Mouse (Mus musculus) heart, embryonic 13.5 days (tissue): ENCODE data around the gene Dip2b. TPM values are rescaled to one million over a fixed set of nuclear protein-coding genes. Genes with fewer than 3 reads are reported as not detected.

Experiments
- ATAC-seq: fragments of 200-750 bp; cut with Nextera tagmentation; 2 replicates; pipeline ENCODE4 v1.8.0; 2017; ENCODE audit warnings: moderate TSS enrichment; ENCODE audit not compliant: insufficient number of reproducible peaks, low FRiP score, low TSS enrichment; ENCODE audit errors: extremely low read depth
- H3K27ac ChIP-seq: fragments of 300-500 bp; sonication (generic); replicated peaks from 2 replicates; pipeline ENCODE4 v1.5.1; 2015; ENCODE audit warnings: moderate library complexity, mild to moderate bottlenecking, inconsistent platforms
- H3K27me3 ChIP-seq: fragments of 300-500 bp; sonication (generic); replicated peaks from 2 replicates; pipeline ENCODE4 v1.6.1; 2015; ENCODE audit warnings: mild to moderate bottlenecking, inconsistent platforms
- H3K36me3 ChIP-seq: fragments of 300-500 bp; sonication (generic); 2 replicates; pipeline ENCODE4 v1.6.1; 2015; ENCODE audit warnings: mild to moderate bottlenecking, inconsistent platforms
- H3K4me1 ChIP-seq: fragments of 300-500 bp; sonication (generic); 2 replicates; pipeline ENCODE4 v1.6.1; 2015; ENCODE audit warnings: inconsistent platforms
- H3K4me2 ChIP-seq: fragments of 300-500 bp; sonication (generic); 2 replicates; pipeline ENCODE4 v1.6.1; 2015; ENCODE audit warnings: inconsistent platforms, mild to moderate bottlenecking, moderate library complexity
- H3K4me3 ChIP-seq: fragments of 300-500 bp; sonication (generic); 2 replicates; pipeline ENCODE4 v1.5.1; 2015; ENCODE audit warnings: moderate library complexity, mild to moderate bottlenecking, inconsistent platforms
- H3K9ac ChIP-seq: fragments of 300-500 bp; sonication (generic); 2 replicates; pipeline ENCODE4 v1.6.1; 2015; ENCODE audit warnings: inconsistent platforms, mild to moderate bottlenecking, moderate library complexity
- H3K9me3 ChIP-seq: fragments of 300-500 bp; sonication (generic); 2 replicates; pipeline ENCODE4 v1.6.1; 2016; ENCODE audit warnings: inconsistent platforms
- WGBS: fragments of 180-500 bp; shearing (Covaris S2); methylation state at CpG from one replicate; pipeline ENCODE4 v1.1.7; 2015; ENCODE audit warnings: mixed read lengths; 5-methylcytosine and 5-hydroxymethylcytosine counted together
- polyA plus RNA-seq: library from polyadenylated mRNA; unstranded; fragments of >200 nt; fragmentation: Nextera tagmentation; extraction: Ambion mirVana; gene quantifications from 2 replicates; pipeline ENCODE4 v1.2.1, GENCODE M21; 2015

The Dip2b gene
- polyA plus RNA-seq, 1 experiment from 2014 or later: 11.3 TPM

- peak overlapping the region; percentile 55 for H3K4me2 ChIP-seq
- peak overlapping the region; percentile 72 for H3K9ac ChIP-seq
- ATAC-seq: no peak
- 48% methylated on average over 4 of the region's 4 CpGs for WGBS
- peak overlapping the region; percentile 13; the same call in 1 of the 2 replicates for H3K4me3 ChIP-seq
- no peaks in the 10 kb centered on the region for H3K9me3 ChIP-seq
- no peaks in the 10 kb centered on the region for H3K27me3 ChIP-seq
- H3K4me1 ChIP-seq: peaks cover 62% of the 10 kb centered on the region
- peak overlapping the region; percentile 95 for H3K27ac ChIP-seq
- H3K36me3 ChIP-seq: peaks cover 85% of the 10 kb centered on the region
Measured at GRCm38 (mm10) chr15:100202431-100203015, 164.1 kb downstream of the Dip2b start.

GRCm38 (mm10) chr15:100204574-100204973, 166.1 kb downstream of the Dip2b start:
- no peak for ATAC-seq
- Histone ChIP-seq H3K4me1 (peaks cover 47% of the 10 kb centered on the region), H3K27ac (no peak overlapping the region), H3K36me3 (peaks cover 87% of the 10 kb centered on the region), H3K4me3 (no peak overlapping the region), H3K9me3 (no peaks in the 10 kb centered on the region), H3K4me2 (no peak overlapping the region), H3K9ac (no peak overlapping the region), H3K27me3 (no peaks in the 10 kb centered on the region)
- 74% methylated on average over 1 of the region's 1 CpGs for WGBS

GRCm38 (mm10) chr15:100210013-100210412, 171.5 kb downstream of the Dip2b start:
- no peaks in the 10 kb centered on the region for H3K9me3 ChIP-seq
- H3K4me3 ChIP-seq: no peak overlapping the region
- no peaks in the 10 kb centered on the region for H3K4me1 ChIP-seq
- 89% methylated on average over 3 of the region's 3 CpGs for WGBS
- no peak overlapping the region for H3K4me2 ChIP-seq
- no peaks in the 10 kb centered on the region for H3K27me3 ChIP-seq
- ATAC-seq: no peak
- peaks cover 100% of the 10 kb centered on the region for H3K36me3 ChIP-seq
- H3K27ac ChIP-seq: no peak overlapping the region
- no peak overlapping the region for H3K9ac ChIP-seq

GRCm38 (mm10) chr15:100213339-100213738, 174.9 kb downstream of the Dip2b start:
- no peak for ATAC-seq

GRCm38 (mm10) chr15:100215092-100215491, 176.6 kb downstream of the Dip2b start:
- Histone ChIP-seq H3K4me2 (no peak overlapping the region), H3K36me3 (peaks cover 81% of the 10 kb centered on the region), H3K9me3 (no peaks in the 10 kb centered on the region)

More at GRCm38 (mm10) chr15:100213339-100213738, 174.9 kb downstream of the Dip2b start:
- Histone ChIP-seq H3K4me1 (no peaks in the 10 kb centered on the region), H3K4me2 (no peak overlapping the region), H3K27me3 (no peaks in the 10 kb centered on the region), H3K9ac (no peak overlapping the region), H3K36me3 (peaks cover 97% of the 10 kb centered on the region), H3K9me3 (no peaks in the 10 kb centered on the region), H3K4me3 (no peak overlapping the region), H3K27ac (no peak overlapping the region)
- 88% methylated on average over 2 of the region's 2 CpGs for WGBS

GRCm38 (mm10) chr15:100216173-100216572, 177.7 kb downstream of the Dip2b start:
- H3K4me1 ChIP-seq: no peaks in the 10 kb centered on the region
- no peak overlapping the region for H3K4me3 ChIP-seq
- H3K9ac ChIP-seq: no peak overlapping the region
- peaks cover 70% of the 10 kb centered on the region for H3K36me3 ChIP-seq
- H3K27me3 ChIP-seq: no peaks in the 10 kb centered on the region
- ATAC-seq: no peak
- no peak overlapping the region for H3K27ac ChIP-seq
- no peak overlapping the region for H3K4me2 ChIP-seq
- no peaks in the 10 kb centered on the region for H3K9me3 ChIP-seq
- WGBS: 86% methylated on average over 9 of the region's 9 CpGs

More at GRCm38 (mm10) chr15:100215092-100215491, 176.6 kb downstream of the Dip2b start:
- H3K4me1 ChIP-seq: no peaks in the 10 kb centered on the region
- WGBS: 83% methylated on average over 11 of the region's 11 CpGs
- no peak overlapping the region for H3K27ac ChIP-seq
- no peak for ATAC-seq
- no peak overlapping the region for H3K9ac ChIP-seq
- H3K4me3 ChIP-seq: no peak overlapping the region
- no peaks in the 10 kb centered on the region for H3K27me3 ChIP-seq

GRCm38 (mm10) chr15:100218018-100218417, 179.6 kb downstream of the Dip2b start:
- no peaks in the 10 kb centered on the region for H3K27me3 ChIP-seq
- H3K9ac ChIP-seq: no peak overlapping the region
- H3K4me2 ChIP-seq: no peak overlapping the region
- H3K27ac ChIP-seq: no peak overlapping the region
- peaks cover 16% of the 10 kb centered on the region for H3K9me3 ChIP-seq
- WGBS: 89% methylated on average over 3 of the region's 3 CpGs
- H3K4me1 ChIP-seq: no peaks in the 10 kb centered on the region
- H3K4me3 ChIP-seq: no peak overlapping the region
- peaks cover 60% of the 10 kb centered on the region for H3K36me3 ChIP-seq
- no peak for ATAC-seq

- Histone ChIP-seq H3K9me3 (peaks cover 27% of the 10 kb centered on the region), H3K4me3 (no peak overlapping the region), H3K4me1 (no peaks in the 10 kb centered on the region), H3K27me3 (no peaks in the 10 kb centered on the region), H3K27ac (no peak overlapping the region), H3K36me3 (peaks cover 55% of the 10 kb centered on the region), H3K4me2 (no peak overlapping the region), H3K9ac (no peak overlapping the region)
- WGBS: 52% methylated on average over 1 of the region's 1 CpGs
- ATAC-seq: no peak
Measured at GRCm38 (mm10) chr15:100219396-100219795, 180.9 kb downstream of the Dip2b start.

GRCm38 (mm10) chr15:100220916-100221315, 182.5 kb downstream of the Dip2b start:
- Histone ChIP-seq H3K4me3 (no peak overlapping the region), H3K9ac (no peak overlapping the region), H3K4me2 (no peak overlapping the region), H3K36me3 (peaks cover 49% of the 10 kb centered on the region), H3K4me1 (peaks cover 6% of the 10 kb centered on the region), H3K27ac (no peak overlapping the region), H3K27me3 (no peaks in the 10 kb centered on the region), H3K9me3 (peaks cover 27% of the 10 kb centered on the region)
- no peak for ATAC-seq
- whole genome bisulfite sequencing: 81% methylated on average over 7 of the region's 7 CpGs

- no peak overlapping the region for H3K4me2 ChIP-seq
- H3K4me3 ChIP-seq: no peak overlapping the region
- no peak overlapping the region for H3K9ac ChIP-seq
- WGBS: 88% methylated on average over 4 of the region's 4 CpGs
- ATAC-seq: no peak
- no peaks in the 10 kb centered on the region for H3K27me3 ChIP-seq
- H3K36me3 ChIP-seq: peaks cover 26% of the 10 kb centered on the region
- H3K4me1 ChIP-seq: peaks cover 34% of the 10 kb centered on the region
- H3K9me3 ChIP-seq: peaks cover 27% of the 10 kb centered on the region
- H3K27ac ChIP-seq: peak overlapping the region; percentile 100
Measured at GRCm38 (mm10) chr15:100225381-100225780, 186.9 kb downstream of the Dip2b start.

- ATAC-seq: no peak
- peak overlapping the region; percentile 100 for H3K27ac ChIP-seq
- H3K9ac ChIP-seq: no peak overlapping the region
- peaks cover 27% of the 10 kb centered on the region for H3K9me3 ChIP-seq
- 85% methylated on average over 1 of the region's 1 CpGs for WGBS
- no peak overlapping the region for H3K4me3 ChIP-seq
- H3K4me2 ChIP-seq: 0 out of 2 replicates have a peak overlapping the region, but pooled peaks have one; percentile 71
- H3K27me3 ChIP-seq: no peaks in the 10 kb centered on the region
- H3K36me3 ChIP-seq: peaks cover 26% of the 10 kb centered on the region
- H3K4me1 ChIP-seq: peaks cover 38% of the 10 kb centered on the region
Measured at GRCm38 (mm10) chr15:100225891-100226290, 187.4 kb downstream of the Dip2b start.

GRCm38 (mm10) chr15:100227031-100227662, 188.7 kb downstream of the Dip2b start:
- Histone ChIP-seq H3K36me3 (peaks cover 22% of the 10 kb centered on the region), H3K9me3 (peaks cover 20% of the 10 kb centered on the region), H3K4me2 (peak overlapping the region; percentile 71), H3K27me3 (no peaks in the 10 kb centered on the region), H3K9ac (peak overlapping the region; percentile 99), H3K27ac (peak overlapping the region; percentile 100), H3K4me1 (peaks cover 49% of the 10 kb centered on the region), H3K4me3 (peak overlapping the region; percentile 78)
- ATAC-seq: 0 out of 2 replicates have a peak, but pooled peaks have one; percentile 16
- under 1% methylated on average over 16 of the region's 17 CpGs for WGBS
